16 mouse cellular contexts compared by ENCODE assay signal in the genomic region with DNA sequence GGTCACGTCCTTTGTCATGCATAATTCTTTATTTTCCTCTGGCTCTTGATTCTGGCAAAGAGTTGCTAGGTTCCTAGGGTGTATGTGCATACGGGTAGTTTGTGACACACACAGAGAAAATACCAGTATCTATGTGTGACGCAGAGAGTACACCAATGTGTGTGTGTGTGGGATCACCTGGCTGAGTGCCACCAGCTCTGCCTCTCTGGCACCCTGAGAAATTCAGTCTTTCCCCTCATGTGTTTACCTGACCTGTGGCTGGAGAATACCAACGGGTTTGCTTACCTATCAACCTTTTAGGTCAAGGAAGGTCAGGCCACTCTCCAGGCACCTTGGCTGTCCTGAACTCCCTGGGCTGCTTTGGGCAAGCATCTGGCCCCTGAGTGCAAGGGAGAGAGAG.
A peak's percentile ranks its signal among the peaks of the same experiment; 100 is the strongest.
DNase-seq lines count a peak whose midpoint lies in the region; TF ChIP-seq lines count a peak whose summit lies in the region.
"Had no signal": no experiment of that assay in that cellular context is flagged by ENCODE, and none has a peak within 500 bp of the region (broad histone marks: within the 10 kb centered on the region; RNA-seq: fewer than 3 reads in every experiment).

No protein-coding gene starts in this region.

- no peak overlapping the region for H3K4me3 ChIP-seq in layer of hippocampus, adult 2 months
- H3K4me3 ChIP-seq: embryonic facial prominence, embryonic 10.5 days; embryonic facial prominence, embryonic 12.5 days; forebrain, embryonic 13.5 days; forebrain, embryonic 15.5 days had no signal

- peak; percentile 44 for DNase-seq in cerebellum, adult 9-10 months
- DNase-seq in cerebellum, adult 11-12 months: no peak
- no peak for DNase-seq in layer of hippocampus, adult 2 months (ENCODE audit: low spot score in 2 of 2)
- DNase-seq in layer of hippocampus, postnatal 14 days (ENCODE audit: low spot score in 2 of 2): no peak
- DNase-seq in brain, adult 2 months (ENCODE audit: low read depth, low spot score): peak; percentile 59
- DNase-seq in right cerebral cortex, postnatal 14 days: no peak
- DNase-seq: adrenal gland, adult 2 months; adrenal gland, postnatal 10 days; adrenal gland, postnatal 25 days; cerebellum, adult 11 months; cerebellum, adult 8-10 months; forebrain, postnatal 0 days had no signal

- H3K27ac ChIP-seq in layer of hippocampus, adult 2 months: peak overlapping the region; percentile 14; the same call in 1 of the 2 replicates
- H3K27ac ChIP-seq: embryonic facial prominence, embryonic 10.5 days; embryonic facial prominence, embryonic 12.5 days; forebrain, embryonic 13.5 days; forebrain, embryonic 15.5 days had no signal

- no peak for TF ChIP-seq CTCF in layer of hippocampus, adult 2 months (conservative IDR thresholded peaks at IDR 0.05)

Comparison
In these comparisons a context has a peak if more than half of its experiments do, and no peak if none do; other contexts are left out.
1. DNase-seq: peak in cerebellum, adult 9-10 months (single experiment) and brain, adult 2 months (single experiment); none in cerebellum, adult 11-12 months (single experiment), layer of hippocampus, adult 2 months (0 of 2), layer of hippocampus, postnatal 14 days (0 of 2) and right cerebral cortex, postnatal 14 days (single experiment).